Mouse (Mus musculus): ENCODE measurements around the gene Alk. TPM values are rescaled to one million over a fixed set of nuclear protein-coding genes. Genes with fewer than 3 reads are reported as not detected.

The Alk gene
- total and polyA plus RNA-seq, 3 experiments, result 0.02 TPM; not detected in 2

DNA sequence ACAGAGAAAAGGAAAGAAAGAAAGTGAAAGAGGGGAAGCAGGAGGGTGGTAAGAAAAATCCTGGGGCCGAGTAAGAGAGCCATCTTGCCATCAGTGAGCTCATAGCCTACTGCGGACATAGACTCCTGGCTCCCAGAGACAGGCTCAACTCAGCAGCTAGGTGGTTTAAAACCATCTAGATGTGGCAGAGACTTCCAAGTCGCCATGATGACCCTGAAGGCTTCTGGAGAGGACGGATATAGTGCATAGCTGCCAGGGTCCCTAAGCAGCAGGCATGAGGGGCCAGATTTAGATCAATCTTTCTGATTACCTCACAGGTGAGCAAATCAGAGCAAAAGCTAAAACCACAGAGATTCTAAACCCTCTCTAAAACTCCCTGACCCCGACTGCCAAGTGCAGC lies 76.9 kb downstream of the Alk start:
- no peak for DNase-seq
- Histone ChIP-seq H3K79me2 (replicated peaks; ENCODE audit: control insufficient read depth, insufficient read depth, low read length) (no peaks in the 10 kb centered on the region), H3K27me3 (ENCODE audit: control insufficient read depth, insufficient read depth, low read length) (no peaks in the 10 kb centered on the region), H3K4me3 (no peak overlapping the region), H3K4me1 (ENCODE audit: control insufficient read depth, insufficient read depth, low read length) (peaks cover 1% of the 10 kb centered on the region; the same call in 1 of the 2 replicates), H3K27ac (no peak overlapping the region), H3K9ac (ENCODE audit: low read depth, low read length) (no peak overlapping the region), H3K36me3 (ENCODE audit: control insufficient read depth, insufficient read depth, low read length) (no peaks in the 10 kb centered on the region)
- TF ChIP-seq EP300 (IDR thresholded peaks at IDR 0.05; ENCODE audit: insufficient read depth, low read depth, low read length) (no peak), POLR2A (IDR thresholded peaks at IDR 0.05; ENCODE audit: insufficient read depth, low read depth, low read length) (no peak), CTCF (IDR thresholded peaks at IDR 0.05) (no peak)
- 63% methylated on average over 5 of the region's 5 CpGs for WGBS
- intact Hi-C loops (cut with DNase I), result no loop called here

DNA sequence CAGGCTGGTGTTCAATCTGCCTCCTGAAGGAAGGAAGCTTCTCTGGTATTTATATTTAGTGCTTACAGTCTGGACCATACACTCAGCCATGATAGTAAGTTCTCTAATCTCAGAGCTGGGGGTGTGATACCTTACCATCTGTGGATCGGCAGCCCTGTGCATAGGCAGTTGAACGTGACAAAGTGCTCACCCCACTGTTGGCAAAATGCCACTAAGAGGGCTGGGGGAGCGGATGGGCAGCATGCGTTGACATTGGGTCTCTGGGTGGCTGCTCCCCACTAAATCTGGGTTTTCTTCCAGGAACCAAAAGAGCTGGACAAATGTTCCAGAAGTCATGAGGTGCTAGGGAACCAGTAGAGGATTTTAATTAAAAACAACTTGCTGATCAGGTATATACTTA lies 78.1 kb downstream of the Alk start:
- no peak overlapping the region for H3K9ac ChIP-seq (ENCODE audit: low read depth, low read length)
- no peak for DNase-seq
- intact Hi-C loops (cut with DNase I), result no loop called here
- no peaks in the 10 kb centered on the region for H3K79me2 ChIP-seq (replicated peaks; ENCODE audit: control insufficient read depth, insufficient read depth, low read length)
- H3K4me3 ChIP-seq, result no peak overlapping the region
- no peak for TF ChIP-seq EP300 (IDR thresholded peaks at IDR 0.05; ENCODE audit: insufficient read depth, low read depth, low read length)
- no peaks in the 10 kb centered on the region for H3K27me3 ChIP-seq (ENCODE audit: control insufficient read depth, insufficient read depth, low read length)
- H3K36me3 ChIP-seq (ENCODE audit: control insufficient read depth, insufficient read depth, low read length), result no peaks in the 10 kb centered on the region
- peaks cover 1% of the 10 kb centered on the region; the same call in 1 of the 2 replicates for H3K4me1 ChIP-seq (ENCODE audit: control insufficient read depth, insufficient read depth, low read length)
- 59% methylated on average over 4 of the region's 4 CpGs for WGBS
- no peak overlapping the region for H3K27ac ChIP-seq

DNA sequence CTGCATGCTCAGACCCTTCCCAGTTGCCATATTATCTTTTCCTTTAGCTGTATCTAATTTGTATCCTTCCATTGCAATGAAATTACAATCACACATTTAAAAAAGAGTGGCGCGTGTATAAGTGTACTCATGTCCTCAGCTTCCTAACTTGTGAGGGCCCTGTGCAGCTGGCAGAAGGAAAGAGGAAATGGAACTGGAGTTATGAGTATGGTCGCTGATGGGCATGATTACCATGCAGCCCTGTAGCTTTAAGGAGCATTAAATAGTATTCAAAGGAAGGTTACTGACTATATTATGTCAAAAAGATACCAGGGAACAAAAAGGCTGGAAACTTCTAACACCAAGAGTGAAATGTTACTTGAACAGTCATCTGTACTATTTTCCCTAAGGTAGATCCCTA lies 79.6 kb downstream of the Alk start:
- Histone ChIP-seq H3K9ac (ENCODE audit: low read depth, low read length) (no peak overlapping the region), H3K36me3 (ENCODE audit: control insufficient read depth, insufficient read depth, low read length) (no peaks in the 10 kb centered on the region), H3K4me3 (no peak overlapping the region), H3K4me1 (ENCODE audit: control insufficient read depth, insufficient read depth, low read length) (peaks cover 1% of the 10 kb centered on the region; the same call in 1 of the 2 replicates), H3K27me3 (ENCODE audit: control insufficient read depth, insufficient read depth, low read length) (no peaks in the 10 kb centered on the region), H3K79me2 (replicated peaks; ENCODE audit: control insufficient read depth, insufficient read depth, low read length) (no peaks in the 10 kb centered on the region), H3K27ac (no peak overlapping the region)
- no peak for DNase-seq
- TF ChIP-seq EP300 (IDR thresholded peaks at IDR 0.05; ENCODE audit: insufficient read depth, low read depth, low read length) (no peak), CTCF (IDR thresholded peaks at IDR 0.05) (no peak), POLR2A (IDR thresholded peaks at IDR 0.05; ENCODE audit: insufficient read depth, low read depth, low read length) (no peak)
- intact Hi-C loops (cut with DNase I), result loop anchor here (5.0 kb wide), 2 partner anchors 208 to 863 kb away; no protein-coding TSS in a partner anchor
- WGBS, result 93% methylated on average over 3 of the region's 3 CpGs

DNA sequence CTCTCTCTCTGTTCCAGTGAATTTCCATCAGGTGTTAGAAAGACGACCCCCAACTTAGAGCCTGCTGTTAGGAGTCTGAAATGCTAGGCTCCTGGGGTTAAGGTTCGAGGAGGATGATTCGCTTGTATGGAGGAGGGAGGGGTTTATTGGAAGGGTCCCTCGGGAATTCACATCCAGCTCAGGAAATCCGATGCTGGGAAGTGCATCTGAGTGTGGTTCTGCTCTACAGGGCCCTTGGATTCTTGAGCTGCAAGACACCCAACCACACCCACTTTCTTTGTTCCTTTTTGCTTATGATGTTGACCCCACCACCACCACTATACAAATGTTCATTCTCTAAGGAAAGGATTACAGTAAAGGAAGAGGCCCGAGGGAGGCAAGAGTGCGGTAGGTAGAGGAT lies 81.4 kb downstream of the Alk start:
- Histone ChIP-seq H3K4me1 (ENCODE audit: control insufficient read depth, insufficient read depth, low read length) (peaks cover 1% of the 10 kb centered on the region; the same call in 1 of the 2 replicates), H3K79me2 (replicated peaks; ENCODE audit: control insufficient read depth, insufficient read depth, low read length) (no peaks in the 10 kb centered on the region), H3K27me3 (ENCODE audit: control insufficient read depth, insufficient read depth, low read length) (no peaks in the 10 kb centered on the region), H3K36me3 (ENCODE audit: control insufficient read depth, insufficient read depth, low read length) (no peaks in the 10 kb centered on the region), H3K4me3 (no peak overlapping the region), H3K9ac (ENCODE audit: low read depth, low read length) (no peak overlapping the region), H3K27ac (no peak overlapping the region)
- DNase-seq, result no peak
- 39% methylated on average over 7 of the region's 7 CpGs for WGBS
- TF ChIP-seq EP300 (IDR thresholded peaks at IDR 0.05; ENCODE audit: insufficient read depth, low read depth, low read length), result no peak
- no peak for TF ChIP-seq POLR2A (IDR thresholded peaks at IDR 0.05; ENCODE audit: insufficient read depth, low read depth, low read length)
- no peak for TF ChIP-seq CTCF (IDR thresholded peaks at IDR 0.05)
- intact Hi-C loops (cut with DNase I), result loop anchor here (5.0 kb wide), 2 partner anchors 206 to 861 kb away; no protein-coding TSS in a partner anchor

DNA sequence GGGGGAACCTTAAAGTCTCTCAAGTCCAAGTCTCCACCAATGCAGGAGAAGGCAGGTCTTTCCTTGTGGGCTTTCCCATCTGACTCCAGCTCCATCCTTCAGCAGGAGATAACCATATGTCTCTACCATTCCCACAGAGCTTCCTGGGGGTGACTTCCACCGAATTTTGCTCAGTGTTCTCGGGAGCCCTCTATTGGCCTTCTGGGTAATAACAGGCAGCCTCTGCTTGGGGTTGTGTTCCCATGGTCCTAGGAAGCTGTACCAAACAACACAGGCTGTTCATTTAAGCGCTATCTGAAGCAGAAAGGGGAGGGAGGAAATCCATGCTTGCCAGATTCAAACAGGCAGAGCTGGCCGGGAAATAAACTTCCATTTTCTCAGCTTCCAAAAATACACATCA lies 82.0 kb downstream of the Alk start:
- Histone ChIP-seq H3K27ac (no peak overlapping the region), H3K9ac (ENCODE audit: low read depth, low read length) (no peak overlapping the region), H3K4me1 (ENCODE audit: control insufficient read depth, insufficient read depth, low read length) (peaks cover 1% of the 10 kb centered on the region; the same call in 1 of the 2 replicates), H3K27me3 (ENCODE audit: control insufficient read depth, insufficient read depth, low read length) (no peaks in the 10 kb centered on the region), H3K36me3 (ENCODE audit: control insufficient read depth, insufficient read depth, low read length) (no peaks in the 10 kb centered on the region), H3K4me3 (no peak overlapping the region), H3K79me2 (replicated peaks; ENCODE audit: control insufficient read depth, insufficient read depth, low read length) (no peaks in the 10 kb centered on the region)
- DNase-seq, result peak; percentile 39 to 56
- WGBS, result 9% methylated on average over 4 of the region's 4 CpGs
- intact Hi-C loops (cut with DNase I), result loop anchor here (1.0 to 5.0 kb wide), 3 partner anchors 205 to 860 kb away; no protein-coding TSS in a partner anchor
- no peak for TF ChIP-seq POLR2A (IDR thresholded peaks at IDR 0.05; ENCODE audit: insufficient read depth, low read depth, low read length)
- peak; percentile 93 for TF ChIP-seq CTCF (IDR thresholded peaks at IDR 0.05)

DNA sequence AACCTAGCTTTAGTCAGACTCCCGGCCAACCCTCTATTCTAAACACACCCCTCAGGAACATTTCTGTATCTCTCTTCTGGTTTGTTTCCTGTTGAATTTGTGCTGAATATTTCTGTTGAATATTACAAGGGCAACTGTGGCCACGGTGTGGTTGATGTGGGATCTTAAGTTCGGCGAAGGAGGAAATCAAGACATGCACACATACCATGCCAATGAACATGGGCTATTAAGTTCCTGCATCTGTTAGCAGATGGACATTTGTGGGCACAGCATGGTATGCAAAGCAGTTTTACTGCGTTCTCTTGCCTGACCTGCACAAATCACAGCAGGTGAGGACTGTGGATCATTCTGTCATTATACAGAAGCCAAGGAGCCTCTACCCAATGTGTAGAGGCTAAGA lies 83.1 kb downstream of the Alk start:
- H3K4me3 ChIP-seq, result no peak overlapping the region
- DNase-seq, result no peak
- peaks cover 1% of the 10 kb centered on the region; the same call in 1 of the 2 replicates for H3K4me1 ChIP-seq (ENCODE audit: control insufficient read depth, insufficient read depth, low read length)
- H3K36me3 ChIP-seq (ENCODE audit: control insufficient read depth, insufficient read depth, low read length), result no peaks in the 10 kb centered on the region
- no peak overlapping the region for H3K9ac ChIP-seq (ENCODE audit: low read depth, low read length)
- no peak for TF ChIP-seq POLR2A (IDR thresholded peaks at IDR 0.05; ENCODE audit: insufficient read depth, low read depth, low read length)
- TF ChIP-seq EP300 (IDR thresholded peaks at IDR 0.05; ENCODE audit: insufficient read depth, low read depth, low read length), result no peak
- no peak for TF ChIP-seq CTCF (IDR thresholded peaks at IDR 0.05)
- H3K27me3 ChIP-seq (ENCODE audit: control insufficient read depth, insufficient read depth, low read length), result no peaks in the 10 kb centered on the region
- H3K79me2 ChIP-seq (replicated peaks; ENCODE audit: control insufficient read depth, insufficient read depth, low read length), result no peaks in the 10 kb centered on the region
- H3K27ac ChIP-seq, result no peak overlapping the region
- 69% methylated on average over 5 of the region's 5 CpGs for WGBS
- intact Hi-C loops (cut with DNase I), result loop anchor here (5.0 kb wide), 2 partner anchors 204 to 859 kb away; no protein-coding TSS in a partner anchor
